Mouse (Mus musculus): ENCODE results near the gene Chst14.

GRCm38 (mm10) chr2:118906118-118906492, 20.2 kb upstream of the Chst14 start:
- TF ChIP-seq POLR2A (IDR thresholded peaks at IDR 0.05; ENCODE audit: insufficient read depth, low read length) (no peak), CTCF (IDR thresholded peaks at IDR 0.05; ENCODE audit: low read depth, low read length) (no peak), EP300 (IDR thresholded peaks at IDR 0.05; ENCODE audit: insufficient read depth, low read depth, low read length) (no peak)

Measured in ES-Bruce4 (cell line).